Mouse (Mus musculus): ENCODE results near the gene Rcn2. TPM values are rescaled to one million over a fixed set of nuclear protein-coding genes. Genes with fewer than 3 reads are reported as not detected.
"Not testable (repeated sequence)": the region's sequence is repeated elsewhere in the genome, so short reads cannot be mapped to it uniquely, and the experiment has no call there.

The Rcn2 gene
- total RNA-seq (2021), result 10 to 100 TPM; 19.6 to 21.4 TPM
- long read RNA-seq, experiment 1, transcript Rcn2-201 (7 exons, 2,024 nt), result major isoform, 45 of 46 reads
- long read RNA-seq, experiment 1, partial matches to known transcripts, result 1 of 46 reads
- long read RNA-seq, experiment 1, other reads (novel, unspliced or antisense), result 0 of 46 reads
- long read RNA-seq, experiment 2, transcript Rcn2-201 (7 exons, 2,024 nt), result major isoform, 51 of 53 reads
- long read RNA-seq, experiment 2, partial matches to known transcripts, result 1 of 53 reads
- long read RNA-seq, experiment 2, other reads (novel, unspliced or antisense), result 1 of 53 reads

- peak; percentile 95 for DNase-seq (ENCODE audit: low spot score)
Measured at GRCm38 (mm10) chr9:56041372-56042180, at the start of gene Rcn2. Rcn2 (plus strand) TSS chr9:56041845.

GRCm38 (mm10) chr9:56004679-56005078 is 37.0 kb upstream of the Rcn2 start:
- not testable (repeated sequence) for DNase-seq (ENCODE audit: low spot score)

GRCm38 (mm10) chr9:56010450-56010849 is 31.2 kb upstream of the Rcn2 start, which contains the start of gene 4930563M21Rik:
4930563M21Rik (minus strand) TSS chr9:56010550.
- no peak for DNase-seq (ENCODE audit: low spot score)

- no peak for DNase-seq (ENCODE audit: low spot score)
Measured at GRCm38 (mm10) chr9:56024772-56025171, 16.9 kb upstream of the Rcn2 start.

GRCm38 (mm10) chr9:56027292-56027691 is 14.4 kb upstream of the Rcn2 start:
- no peak for DNase-seq (ENCODE audit: low spot score)

GRCm38 (mm10) chr9:56032219-56032618 is 9.4 kb upstream of the Rcn2 start:
- no peak for DNase-seq (ENCODE audit: low spot score)

- no peak for DNase-seq (ENCODE audit: low spot score)
Measured at GRCm38 (mm10) chr9:56042181-56042621, 556 bp downstream of the Rcn2 start.

GRCm38 (mm10) chr9:56053796-56054195 is 12.2 kb downstream of the Rcn2 start:
- peak; percentile 18 for DNase-seq (ENCODE audit: low spot score)

- no peak for DNase-seq (ENCODE audit: low spot score)
Measured at GRCm38 (mm10) chr9:56056147-56056546, 14.5 kb downstream of the Rcn2 start.

GRCm38 (mm10) chr9:56062336-56062735 is 20.7 kb downstream of the Rcn2 start:
- no peak for DNase-seq (ENCODE audit: low spot score)

GRCm38 (mm10) chr9:56065011-56065410 is 23.4 kb downstream of the Rcn2 start:
- DNase-seq (ENCODE audit: low spot score), result no peak

- DNase-seq (ENCODE audit: low spot score), result no peak
Measured at GRCm38 (mm10) chr9:56067964-56068363, 26.3 kb downstream of the Rcn2 start.

- DNase-seq (ENCODE audit: low spot score), result no peak
Measured at GRCm38 (mm10) chr9:56068630-56069029, 27.0 kb downstream of the Rcn2 start.

GRCm38 (mm10) chr9:56072861-56073260 is 31.2 kb downstream of the Rcn2 start:
- no peak for DNase-seq (ENCODE audit: low spot score)

GRCm38 (mm10) chr9:56074863-56075262 is 33.2 kb downstream of the Rcn2 start:
- no peak for DNase-seq (ENCODE audit: low spot score)

- peak; percentile 80 for DNase-seq (ENCODE audit: low spot score)
Measured at GRCm38 (mm10) chr9:56075264-56075663, 33.6 kb downstream of the Rcn2 start.

- no peak for DNase-seq (ENCODE audit: low spot score)
Measured at GRCm38 (mm10) chr9:56075901-56076620, 34.4 kb downstream of the Rcn2 start.

- DNase-seq (ENCODE audit: low spot score), result no peak
Measured at GRCm38 (mm10) chr9:56079587-56079986, 37.9 kb downstream of the Rcn2 start.

GRCm38 (mm10) chr9:56086524-56086923 is 44.9 kb downstream of the Rcn2 start:
- DNase-seq (ENCODE audit: low spot score), result no peak

GRCm38 (mm10) chr9:56089778-56090520 is 48.3 kb downstream of the Rcn2 start, which contains the start of gene Pstpip1:
Pstpip1 (plus strand) TSS chr9:56089962.
- peak; percentile 78 for DNase-seq (ENCODE audit: low spot score)
